Mouse (Mus musculus): ENCODE measurements at regions not wholly inside any gene's neighbourhood (a gene's known extent, or its start where the extent isn't known, plus 50 kb on each side); places are given as distances from the start of the nearest gene placed in this dataset.

DNA sequence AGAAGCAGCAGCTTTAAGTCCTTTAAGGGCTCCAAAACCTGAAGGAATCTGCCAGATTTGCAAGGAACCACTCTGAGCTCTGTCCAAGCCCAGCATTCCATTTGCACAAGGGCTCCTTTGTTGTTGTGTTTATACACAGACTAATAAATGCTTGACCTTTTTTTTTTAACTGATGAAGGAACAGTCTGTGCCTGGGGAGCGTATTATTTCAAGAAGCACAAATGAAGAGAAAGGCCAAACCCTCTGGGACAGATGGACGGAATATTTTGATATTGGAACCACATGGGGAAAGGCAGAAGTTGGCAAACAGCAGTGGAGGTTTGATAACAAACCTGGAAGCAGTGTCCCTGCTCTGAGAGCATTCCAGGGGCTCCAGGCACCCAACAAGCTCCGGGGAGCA is 125.3 kb upstream of the Jade1 start:
- no peak overlapping the region for H3K27ac ChIP-seq
- no peaks in the 10 kb centered on the region for H3K27me3 ChIP-seq
- H3K4me3 ChIP-seq = no peak overlapping the region
- no peak for ATAC-seq (ENCODE audit: low FRiP score)
- no peak overlapping the region for H3K9ac ChIP-seq
- WGBS = 54% methylated on average over 3 of the region's 3 CpGs
- H3K9me3 ChIP-seq (replicated peaks) = no peaks in the 10 kb centered on the region
- H3K4me1 ChIP-seq = peaks cover 3% of the 10 kb centered on the region; the same call in 1 of the 2 replicates
- H3K4me2 ChIP-seq (replicated peaks) = no peak overlapping the region
- no peaks in the 10 kb centered on the region for H3K36me3 ChIP-seq

DNA sequence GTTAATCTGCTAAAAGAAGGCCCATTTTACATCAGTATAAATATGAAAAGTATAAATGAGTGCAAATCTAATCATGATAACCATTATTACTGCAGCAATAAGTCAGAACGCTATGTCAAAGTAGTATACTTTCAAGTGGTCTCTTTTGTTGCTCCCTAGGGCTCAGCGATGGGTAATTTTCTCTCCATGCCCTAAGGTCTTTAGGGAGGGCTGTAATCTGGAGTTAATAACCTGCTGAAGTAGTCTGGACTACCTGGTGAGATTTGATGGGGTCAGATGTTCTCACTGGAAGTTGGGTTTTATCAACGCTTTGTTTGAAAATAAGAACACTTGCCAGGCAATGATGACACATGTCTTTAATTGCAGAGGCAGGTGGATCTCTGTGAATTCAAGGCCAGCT is 128.6 kb upstream of the Jade1 start:
- Histone ChIP-seq H3K4me3 (no peak overlapping the region), H3K9ac (no peak overlapping the region), H3K27ac (no peak overlapping the region), H3K9me3 (replicated peaks) (no peaks in the 10 kb centered on the region), H3K4me1 (peaks cover 11% of the 10 kb centered on the region), H3K4me2 (replicated peaks) (no peak overlapping the region), H3K36me3 (no peaks in the 10 kb centered on the region), H3K27me3 (no peaks in the 10 kb centered on the region)
- ATAC-seq (ENCODE audit: low FRiP score) = no peak
- WGBS = 78% methylated on average over 3 of the region's 3 CpGs

DNA sequence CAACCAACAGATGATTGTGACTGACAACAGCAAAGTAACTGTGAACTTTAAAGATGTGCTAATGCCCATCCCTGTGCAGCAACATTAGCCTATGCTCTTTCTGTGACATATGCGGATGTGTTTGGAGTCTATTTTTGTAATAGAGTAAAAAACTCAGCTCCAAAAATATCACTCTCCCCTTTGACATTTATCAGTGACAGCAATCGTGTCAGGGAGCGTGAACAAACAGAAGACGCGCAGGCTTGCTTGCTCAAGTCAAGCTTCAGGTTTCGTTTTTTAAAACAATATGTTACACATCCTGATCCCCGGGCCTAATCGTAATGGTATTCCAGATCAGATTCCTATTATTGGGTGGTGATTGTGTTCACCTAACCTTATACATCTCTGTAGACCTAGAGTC is 129.7 kb upstream of the Jade1 start:
- Histone ChIP-seq H3K4me2 (replicated peaks) (no peak overlapping the region), H3K27me3 (no peaks in the 10 kb centered on the region), H3K4me3 (no peak overlapping the region), H3K36me3 (no peaks in the 10 kb centered on the region), H3K9me3 (replicated peaks) (no peaks in the 10 kb centered on the region), H3K9ac (no peak overlapping the region), H3K27ac (no peak overlapping the region), H3K4me1 (peaks cover 11% of the 10 kb centered on the region)
- ATAC-seq (ENCODE audit: low FRiP score) = no peak
- 79% methylated on average over 8 of the region's 8 CpGs for WGBS

DNA sequence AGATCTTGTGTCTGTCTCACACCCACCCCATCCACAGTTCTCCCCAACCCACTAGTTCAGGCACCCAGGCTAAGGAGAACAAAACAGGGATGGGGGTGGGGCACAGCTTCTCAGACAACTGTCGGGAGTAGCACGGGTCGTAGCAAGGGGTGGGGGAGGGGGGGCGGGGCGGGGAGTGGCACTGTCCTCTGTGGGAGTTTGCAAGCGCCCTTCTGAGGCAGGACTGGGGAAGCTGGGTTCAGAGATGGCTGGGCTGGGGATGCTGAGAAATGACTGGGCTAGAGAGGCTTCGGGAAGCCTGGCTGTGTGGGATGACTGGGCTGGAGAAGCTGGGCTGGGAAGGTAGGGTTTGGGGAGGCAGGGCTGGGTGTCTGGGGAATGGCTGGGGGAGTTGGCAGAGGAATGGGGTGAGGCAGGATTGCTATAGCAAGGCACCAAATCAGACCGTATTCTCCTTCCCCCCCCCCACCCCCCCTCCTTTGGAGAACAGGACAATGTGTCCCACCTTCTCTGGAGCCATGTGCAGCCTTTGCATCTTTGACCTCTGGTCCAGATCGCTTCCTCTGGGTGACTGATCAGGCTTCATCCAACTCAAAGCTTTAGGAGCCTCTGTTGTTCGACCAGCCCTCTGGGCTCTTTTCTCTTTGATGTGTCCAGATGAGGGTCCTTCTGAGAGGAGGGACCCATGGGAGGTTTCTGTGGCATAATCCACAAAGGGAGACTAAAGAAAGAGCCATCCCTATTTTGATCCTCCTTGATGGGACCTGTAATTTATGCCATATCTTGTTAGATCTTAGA is 131.2 kb upstream of the Jade1 start:
- Histone ChIP-seq H3K27me3 (no peaks in the 10 kb centered on the region), H3K9ac (no peak overlapping the region), H3K4me2 (replicated peaks) (no peak overlapping the region; the same call in 1 of the 2 replicates), H3K4me1 (peaks cover 9% of the 10 kb centered on the region; the same call in 1 of the 2 replicates), H3K4me3 (no peak overlapping the region), H3K27ac (no peak overlapping the region), H3K9me3 (replicated peaks) (no peaks in the 10 kb centered on the region), H3K36me3 (no peaks in the 10 kb centered on the region)
- peak; percentile 52; the same call in 1 of the 2 replicates for ATAC-seq (ENCODE audit: low FRiP score)
- 19% methylated on average over 8 of the region's 10 CpGs for WGBS

DNA sequence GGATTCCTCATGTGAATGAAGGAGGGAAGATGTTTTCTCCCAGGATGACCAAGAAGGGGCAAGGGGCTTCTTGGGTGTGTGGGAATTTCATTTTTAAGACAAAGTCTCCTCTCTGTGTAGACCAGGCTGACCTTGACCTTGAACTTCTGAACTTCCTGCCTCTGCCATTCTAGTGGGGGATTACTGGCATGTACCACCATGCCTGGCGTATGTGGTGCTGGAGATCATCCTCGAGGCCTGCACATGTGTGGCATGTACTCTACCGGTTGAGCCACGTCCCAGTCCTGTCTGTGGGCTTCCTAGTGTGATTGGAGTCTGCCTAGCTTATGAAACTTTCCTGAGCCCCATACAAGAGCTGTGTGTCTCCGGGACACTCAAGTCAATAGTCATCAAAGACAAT is 131.9 kb upstream of the Jade1 start:
- ATAC-seq (ENCODE audit: low FRiP score) = no peak
- H3K9me3 ChIP-seq (replicated peaks) = no peaks in the 10 kb centered on the region
- no peak overlapping the region for H3K9ac ChIP-seq
- no peaks in the 10 kb centered on the region for H3K36me3 ChIP-seq
- H3K4me2 ChIP-seq (replicated peaks) = no peak overlapping the region
- H3K4me3 ChIP-seq = no peak overlapping the region
- no peak overlapping the region for H3K27ac ChIP-seq
- H3K4me1 ChIP-seq = peaks cover 9% of the 10 kb centered on the region; the same call in 1 of the 2 replicates
- no peaks in the 10 kb centered on the region for H3K27me3 ChIP-seq
- 68% methylated on average over 5 of the region's 5 CpGs for WGBS

DNA sequence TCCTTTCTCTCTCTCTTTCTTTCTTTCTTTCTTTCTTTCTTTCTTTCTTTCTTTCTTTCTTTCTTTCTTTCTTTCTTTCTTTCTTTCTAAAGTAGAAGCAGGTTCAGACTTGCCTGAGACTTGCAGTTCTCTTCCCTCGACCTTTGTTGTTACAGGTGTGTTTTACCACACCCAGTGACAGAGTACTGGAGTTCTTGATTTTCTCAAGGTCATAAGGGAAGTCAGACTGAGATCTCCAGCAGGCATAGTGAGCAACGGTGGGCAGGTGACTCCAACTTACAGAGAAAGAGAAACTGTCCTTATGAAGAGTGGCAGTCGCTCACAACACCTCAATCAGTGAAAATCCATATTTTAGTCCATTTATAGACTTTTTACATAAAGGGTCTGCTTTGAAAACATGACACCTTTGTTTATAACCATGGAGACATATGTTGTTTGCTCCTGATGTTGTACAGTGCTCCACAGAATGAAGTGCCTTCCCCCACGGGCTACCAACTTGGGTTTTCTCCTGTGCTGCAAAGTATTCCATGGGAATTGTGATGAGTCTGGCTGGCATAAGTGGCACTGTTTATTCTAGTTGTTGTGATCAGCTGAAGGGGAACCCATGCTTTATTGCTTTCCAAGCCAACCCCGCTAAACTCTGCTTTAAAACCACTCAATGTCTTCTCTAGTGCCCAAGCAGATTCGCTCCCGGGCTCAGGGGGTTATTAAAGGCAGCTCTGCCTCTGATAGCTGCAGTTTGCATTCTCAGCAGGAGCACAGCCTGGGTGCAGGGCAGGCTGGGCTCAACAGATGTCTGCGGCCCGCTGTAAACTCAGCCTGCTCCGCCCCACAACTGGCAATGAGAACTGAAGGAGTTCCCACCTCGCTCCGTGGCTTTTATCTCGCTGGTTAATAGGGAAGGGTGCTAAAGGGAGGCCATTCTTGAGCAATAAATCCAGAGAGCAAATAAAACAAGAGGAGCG is 132.6 kb upstream of the Jade1 start:
- no peak for ATAC-seq (ENCODE audit: low FRiP score)
- H3K36me3 ChIP-seq = no peaks in the 10 kb centered on the region
- H3K4me2 ChIP-seq (replicated peaks) = no peak overlapping the region

DNA sequence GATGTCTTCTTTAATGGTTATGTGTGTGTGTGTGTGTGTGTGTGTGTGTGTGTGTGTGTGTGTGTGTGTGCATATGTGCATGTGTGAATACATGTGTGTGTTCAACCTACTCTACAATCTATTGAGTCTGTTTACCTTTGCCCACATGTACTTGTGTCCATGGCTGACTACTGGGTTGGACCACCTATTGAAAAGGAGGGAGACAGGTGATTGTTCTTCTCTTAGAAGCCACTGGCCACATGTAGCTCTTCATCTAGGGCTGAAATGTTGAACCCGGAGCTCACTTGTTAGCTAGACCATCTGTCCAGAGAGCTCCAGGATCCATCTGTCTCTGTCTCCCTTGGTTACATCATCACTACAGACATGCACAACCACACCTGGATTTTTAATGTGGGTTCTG is 141.8 kb upstream of the Jade1 start:
- Histone ChIP-seq H3K9me3 (replicated peaks) (no peaks in the 10 kb centered on the region), H3K36me3 (no peaks in the 10 kb centered on the region), H3K27me3 (no peaks in the 10 kb centered on the region), H3K9ac (no peak overlapping the region), H3K4me3 (no peak overlapping the region), H3K4me2 (replicated peaks) (no peak overlapping the region), H3K27ac (no peak overlapping the region), H3K4me1 (peaks cover 4% of the 10 kb centered on the region)
- no peak for ATAC-seq (ENCODE audit: low FRiP score)
- WGBS = 94% methylated on average over 1 of the region's 1 CpGs

More for the DNA sequence above, 132.6 kb upstream of the Jade1 start:
- 25% methylated on average over 14 of the region's 14 CpGs for WGBS
- Histone ChIP-seq H3K9ac (no peak overlapping the region), H3K9me3 (replicated peaks) (no peaks in the 10 kb centered on the region), H3K27ac (no peak overlapping the region), H3K4me3 (no peak overlapping the region), H3K27me3 (no peaks in the 10 kb centered on the region), H3K4me1 (peaks cover 9% of the 10 kb centered on the region; the same call in 1 of the 2 replicates)

DNA sequence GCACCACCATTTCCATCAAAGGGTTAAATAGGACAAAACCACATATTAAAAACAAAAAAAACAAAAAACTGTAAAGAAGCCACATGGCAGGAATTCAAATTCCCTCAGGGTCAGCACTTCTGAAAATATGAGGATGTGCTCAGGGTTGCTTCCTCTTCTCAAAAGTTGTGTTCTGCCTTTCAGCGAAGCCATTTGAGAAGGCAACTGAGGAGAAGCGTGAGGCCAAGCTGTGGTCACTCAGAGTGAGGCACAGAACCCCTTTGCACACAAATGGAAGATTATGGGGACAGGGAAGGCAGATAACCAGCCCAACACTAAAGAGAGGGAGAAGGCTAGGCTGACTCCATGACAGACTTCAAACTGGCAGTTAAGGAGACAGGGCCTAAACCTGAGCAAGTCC is 142.8 kb upstream of the Jade1 start:
- Histone ChIP-seq H3K4me3 (no peak overlapping the region), H3K4me1 (peaks cover 4% of the 10 kb centered on the region), H3K4me2 (replicated peaks) (no peak overlapping the region), H3K27me3 (no peaks in the 10 kb centered on the region), H3K9me3 (replicated peaks) (no peaks in the 10 kb centered on the region), H3K9ac (no peak overlapping the region), H3K27ac (no peak overlapping the region), H3K36me3 (no peaks in the 10 kb centered on the region)
- 69% methylated on average over 2 of the region's 2 CpGs for WGBS
- ATAC-seq (ENCODE audit: low FRiP score) = no peak

DNA sequence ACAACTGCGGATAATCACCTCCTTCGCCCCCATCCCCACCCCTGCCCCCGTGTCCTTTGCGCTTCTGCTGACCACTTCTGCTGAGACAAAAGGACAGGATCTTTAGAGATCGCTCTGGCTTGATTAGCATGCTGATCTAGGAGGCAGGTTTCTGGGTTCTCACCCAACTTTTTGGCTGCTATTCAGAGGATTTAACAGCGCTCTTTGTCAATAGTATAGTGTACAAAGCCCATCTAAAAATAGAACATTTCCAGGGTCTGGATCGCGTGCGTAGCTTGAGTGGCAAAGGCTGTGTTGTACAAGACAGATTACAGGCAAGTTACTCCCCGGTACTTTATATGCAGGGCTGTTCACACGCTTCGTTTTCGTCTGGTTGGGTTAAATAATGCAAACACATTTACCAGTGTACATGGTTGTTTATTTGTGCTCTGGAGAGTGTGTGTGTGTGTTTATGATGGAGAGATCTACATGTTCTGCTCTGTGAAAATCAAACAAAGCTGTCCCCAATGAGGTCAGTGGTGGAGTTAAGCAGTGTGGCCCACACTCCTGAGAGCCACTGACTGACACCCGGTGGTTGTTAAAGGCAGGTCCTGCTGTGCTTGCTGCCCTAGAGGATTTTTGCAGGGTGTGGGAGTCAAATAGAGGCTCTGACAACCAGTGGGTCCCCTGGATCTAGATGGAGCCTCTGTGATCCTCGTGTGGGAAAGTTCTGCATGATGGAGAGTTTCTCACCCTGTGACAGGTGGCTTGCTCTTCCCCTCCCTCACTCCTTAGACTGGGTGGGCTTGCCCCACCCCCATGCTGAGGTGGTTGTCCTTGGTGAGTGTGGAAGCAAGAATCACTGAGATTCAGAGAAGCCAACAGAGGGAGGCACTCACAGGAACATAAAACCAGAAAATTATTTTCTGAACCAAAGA is 146.5 kb upstream of the Jade1 start:
- peaks cover 4% of the 10 kb centered on the region for H3K4me1 ChIP-seq

DNA sequence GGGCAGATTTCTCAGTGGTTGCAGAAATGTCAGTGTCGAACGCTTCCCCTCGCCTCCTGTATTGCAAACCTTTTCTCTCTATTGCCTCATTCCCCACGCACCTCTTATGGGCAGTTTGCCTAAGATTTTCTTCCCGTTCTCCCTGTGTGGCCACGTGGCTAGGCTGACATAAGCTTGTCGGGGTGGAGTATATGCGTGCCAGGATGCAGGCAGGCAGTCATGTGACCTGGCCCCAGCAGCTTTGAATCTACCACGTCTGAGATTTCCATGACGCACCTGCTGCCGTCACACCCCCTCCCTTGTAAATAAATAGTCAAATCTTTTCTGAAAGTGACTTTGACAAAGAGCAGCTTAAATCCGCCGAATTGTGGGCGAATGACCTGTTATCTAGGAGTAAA is 147.1 kb upstream of the Jade1 start:
- peak overlapping the region; percentile 60 for H3K9ac ChIP-seq
- H3K36me3 ChIP-seq = no peaks in the 10 kb centered on the region
- WGBS = 11% methylated on average over 14 of the region's 14 CpGs
- H3K27ac ChIP-seq = peak overlapping the region; percentile 63; the same call in 1 of the 2 replicates
- H3K9me3 ChIP-seq (replicated peaks) = no peaks in the 10 kb centered on the region
- H3K4me2 ChIP-seq (replicated peaks) = peak overlapping the region; percentile 61
- H3K4me1 ChIP-seq = peaks cover 4% of the 10 kb centered on the region
- ATAC-seq (ENCODE audit: low FRiP score) = peak; percentile 95
- peak overlapping the region; percentile 41 for H3K4me3 ChIP-seq
- H3K27me3 ChIP-seq = no peaks in the 10 kb centered on the region

More for the DNA sequence above, 146.5 kb upstream of the Jade1 start:
- Histone ChIP-seq H3K9me3 (replicated peaks) (no peaks in the 10 kb centered on the region), H3K9ac (peak overlapping the region; percentile 60), H3K27me3 (no peaks in the 10 kb centered on the region), H3K4me2 (replicated peaks) (peak overlapping the region; percentile 61), H3K4me3 (peak overlapping the region; percentile 41), H3K36me3 (no peaks in the 10 kb centered on the region), H3K27ac (peak overlapping the region; percentile 63; the same call in 1 of the 2 replicates)
- peak; percentile 86 for ATAC-seq (ENCODE audit: low FRiP score)
- WGBS = 22% methylated on average over 15 of the region's 15 CpGs

DNA sequence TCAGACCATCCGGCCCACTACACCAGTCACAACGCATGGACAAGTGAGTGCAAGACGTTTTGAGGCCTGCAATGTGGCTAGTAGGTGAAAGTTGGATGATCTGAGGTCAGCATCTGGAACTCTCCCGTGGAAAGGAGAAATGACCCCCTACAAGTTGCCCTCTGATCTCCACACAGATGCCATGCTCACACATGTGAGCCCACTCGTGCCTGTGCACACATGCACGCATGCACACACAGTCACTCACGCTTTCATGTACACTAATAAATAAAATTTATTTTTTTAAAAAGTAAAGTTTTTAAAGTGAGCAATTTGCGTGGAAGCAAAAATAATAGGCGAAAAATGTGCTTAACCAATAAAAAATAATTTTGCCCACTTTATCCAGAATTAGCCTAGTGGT is 147.5 kb upstream of the Jade1 start:
- Histone ChIP-seq H3K4me1 (peaks cover 4% of the 10 kb centered on the region), H3K4me3 (peak overlapping the region; percentile 41; the same call in 1 of the 2 replicates), H3K4me2 (replicated peaks) (peak overlapping the region; percentile 61), H3K27me3 (no peaks in the 10 kb centered on the region), H3K9me3 (replicated peaks) (no peaks in the 10 kb centered on the region), H3K9ac (no peak overlapping the region), H3K27ac (no peak overlapping the region), H3K36me3 (no peaks in the 10 kb centered on the region)
- ATAC-seq (ENCODE audit: low FRiP score) = peak; percentile 60; the same call in 1 of the 2 replicates
- WGBS = 81% methylated on average over 9 of the region's 9 CpGs

All from hindbrain, embryonic 12.5 days (tissue).